Mouse (Mus musculus) heart, adult 2 months (tissue): ENCODE results near the gene Cebpa. TPM values are rescaled to one million over a fixed set of nuclear protein-coding genes. Genes with fewer than 3 reads are reported as not detected.
A peak's percentile ranks its signal among the peaks of the same experiment; 100 is the strongest.

ENCODE experiments used
- DNase-seq, 2 experiments: peaks; one replicate each; pipeline ENCODE4 v3.0.0; 2021
- H3K27ac ChIP-seq: fragments of 200-600 bp; 2 replicates; pipeline ENCODE4 v1.8.1; 2022
- H3K27me3 ChIP-seq: fragments of 200-500 bp; 2 replicates; pipeline ENCODE4 v1.6.1; 2012; ENCODE audit warnings: mild to moderate bottlenecking, low read length, inconsistent platforms, mixed read lengths; ENCODE audit not compliant: control insufficient read depth, insufficient read depth
- H3K36me3 ChIP-seq: fragments of 200-500 bp; 2 replicates; pipeline ENCODE4 v1.6.1; 2012; ENCODE audit warnings: low read length, inconsistent platforms; ENCODE audit not compliant: control insufficient read depth, insufficient read depth
- H3K4me1 ChIP-seq: fragments of 200-500 bp; 2 replicates; pipeline ENCODE4 v1.6.1; 2011; ENCODE audit warnings: low read length; ENCODE audit not compliant: control insufficient read depth, insufficient read depth
- H3K4me3 ChIP-seq: fragments of 200-600 bp; 2 replicates; pipeline ENCODE4 v1.8.1; 2022
- H3K79me2 ChIP-seq: fragments of 200-500 bp; replicated peaks from 2 replicates; pipeline ENCODE4 v1.6.1; 2012; ENCODE audit warnings: mild to moderate bottlenecking, inconsistent platforms, low read length, moderate library complexity, mixed read lengths; ENCODE audit not compliant: control insufficient read depth, insufficient read depth
- H3K9ac ChIP-seq: fragments of 200-500 bp; 2 replicates; pipeline ENCODE4 v1.6.1; 2012; ENCODE audit warnings: low read depth, mild to moderate bottlenecking, control low read depth, inconsistent platforms, low read length, mixed read lengths
- CTCF ChIP-seq: fragments of 200-600 bp; IDR thresholded peaks from 2 replicates; pipeline ENCODE4 v1.8.1; 2022; ENCODE audit warnings: antibody characterized with exemption, mild to moderate bottlenecking, moderate library complexity
- EP300 ChIP-seq: fragments of 200-500 bp; IDR thresholded peaks from 2 replicates; pipeline ENCODE4 v1.6.1; 2011; ENCODE audit warnings: low read depth, low read length, control low read depth; ENCODE audit not compliant: insufficient read depth
- POLR2A ChIP-seq: fragments of 200-500 bp; IDR thresholded peaks from 2 replicates; pipeline ENCODE4 v1.6.1; 2011; ENCODE audit warnings: mild to moderate bottlenecking, low read depth, low read length, control low read depth; ENCODE audit not compliant: insufficient read depth
- WGBS: fragments of 180-500 bp; shearing (Covaris S2); methylation state at CpG from one replicate; pipeline ENCODE4 v1.1.7; 2018; 5-methylcytosine and 5-hydroxymethylcytosine counted together
- intact Hi-C: fragments of 180-260 bp; cut with DNase I; formaldehyde crosslinking; loops from one replicate; pipeline ENCODE4 v1.15.1; 2025
- polyA plus RNA-seq: library from polyadenylated mRNA; depleted of rRNA; stranded (reverse); fragments of >200 nt; gene quantifications from 2 replicates; pipeline ENCODE4 v1.2.3, GENCODE M21; 2012
- total RNA-seq, 2 experiments: library from RNA; stranded (reverse); gene quantifications; 2 replicates each; pipeline ENCODE4 v1.2.3; 2021

Gene Cebpa
- total and polyA plus RNA-seq, 3 experiments: 7.3 to 16.5 (median 7.8) TPM

- Histone ChIP-seq H3K27me3 (peaks cover 5% of the 10 kb centered on the region), H3K79me2 (no peaks in the 10 kb centered on the region), H3K36me3 (no peaks in the 10 kb centered on the region), H3K4me1 (no peaks in the 10 kb centered on the region), H3K9ac (no peak overlapping the region), H3K27ac (no peak overlapping the region), H3K4me3 (no peak overlapping the region)
- intact Hi-C loops: no loop called here
- WGBS: 58% methylated on average over 8 of the region's 8 CpGs
- no peak for DNase-seq
- TF ChIP-seq POLR2A (no peak), EP300 (no peak), CTCF (no peak)
Observed at GRCm38 (mm10) chr7:35121150-35121549, 2.1 kb downstream of the Cebpa start.

DNA sequence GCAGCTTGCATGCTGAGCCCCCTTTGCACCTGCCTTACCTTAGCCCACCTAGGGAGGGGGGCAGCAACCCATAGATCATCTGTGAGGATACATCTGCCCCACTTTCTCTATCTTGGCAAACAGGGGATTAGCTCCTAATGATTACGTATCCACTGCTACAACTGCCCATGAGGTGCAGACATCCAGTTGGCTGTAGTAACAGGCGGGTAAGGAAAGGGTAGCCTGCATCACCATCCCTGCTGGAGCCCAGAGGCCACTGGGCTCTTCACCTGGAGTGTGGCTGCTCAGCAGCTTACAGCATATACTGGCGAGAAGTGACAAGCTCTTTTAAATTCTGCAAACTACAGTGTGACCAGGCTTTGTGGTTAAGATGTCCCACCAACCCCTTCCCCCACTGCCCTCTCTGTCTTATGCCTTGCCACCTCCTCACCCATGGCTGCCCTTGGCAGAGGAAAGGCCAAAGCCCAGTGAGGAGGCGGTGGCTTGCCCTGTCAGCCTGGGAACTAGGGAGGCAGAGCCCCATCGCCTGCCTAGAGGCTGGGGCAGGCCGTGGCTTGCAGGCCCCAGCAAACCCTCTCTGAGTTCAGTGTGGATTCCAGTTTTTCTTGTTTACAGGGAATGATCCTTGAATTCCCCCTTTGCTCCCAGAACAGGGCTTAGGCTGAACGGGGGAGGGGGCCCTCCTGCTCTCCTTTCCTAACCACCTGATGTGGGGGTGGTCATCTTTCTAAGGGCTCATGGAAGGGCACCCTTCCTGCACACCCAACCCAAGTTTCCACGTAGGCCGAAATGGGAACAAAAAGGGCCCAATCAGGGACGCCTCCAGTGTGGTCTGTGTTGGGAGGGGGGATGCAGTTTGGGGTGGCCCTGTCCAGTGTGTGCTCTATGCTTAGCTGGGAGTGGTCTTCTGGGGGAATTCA, 3.6 kb downstream of the Cebpa start:
- H3K27me3 ChIP-seq: peaks cover 5% of the 10 kb centered on the region

DNA sequence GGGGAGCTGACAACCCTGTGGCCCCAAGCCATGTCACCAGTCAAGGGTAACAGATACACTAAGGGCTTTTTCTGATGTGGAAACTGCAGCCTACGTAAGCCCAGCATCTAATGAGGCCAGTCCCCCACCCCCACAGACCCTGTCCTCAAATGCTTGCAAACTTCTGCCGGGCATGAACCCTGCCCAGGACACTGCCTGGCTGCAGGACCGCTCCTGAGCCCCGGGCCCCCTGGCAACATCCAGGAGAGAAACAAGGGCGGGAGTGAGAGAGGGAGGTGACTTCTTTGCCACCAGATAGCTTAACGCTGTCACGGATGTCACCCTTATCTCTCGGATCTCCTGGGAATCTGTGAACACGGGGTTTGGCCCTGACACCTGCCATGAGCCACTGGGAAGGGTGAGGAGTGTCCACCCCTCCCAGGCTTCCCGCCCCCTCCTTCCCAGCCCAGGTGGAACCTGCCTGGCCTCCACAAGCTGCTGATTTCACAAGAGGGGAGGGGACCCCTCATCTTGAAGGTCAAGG, 4.4 kb downstream of the Cebpa start:
- WGBS: 47% methylated on average over 10 of the region's 10 CpGs
- no peaks in the 10 kb centered on the region for H3K4me1 ChIP-seq
- TF ChIP-seq CTCF: no peak
- no peak overlapping the region for H3K4me3 ChIP-seq
- H3K27ac ChIP-seq: no peak overlapping the region
- H3K79me2 ChIP-seq: no peaks in the 10 kb centered on the region
- DNase-seq: no peak
- intact Hi-C loops: no loop called here
- no peak overlapping the region for H3K9ac ChIP-seq
- H3K27me3 ChIP-seq: peaks cover 5% of the 10 kb centered on the region
- H3K36me3 ChIP-seq: no peaks in the 10 kb centered on the region

More for the DNA sequence above, 3.6 kb downstream of the Cebpa start:
- Histone ChIP-seq H3K36me3 (no peaks in the 10 kb centered on the region), H3K4me1 (no peaks in the 10 kb centered on the region), H3K79me2 (no peaks in the 10 kb centered on the region), H3K9ac (no peak overlapping the region), H3K27ac (no peak overlapping the region), H3K4me3 (no peak overlapping the region)
- WGBS: 83% methylated on average over 10 of the region's 10 CpGs
- intact Hi-C loops: no loop called here
- no peak for TF ChIP-seq EP300
- no peak for TF ChIP-seq POLR2A
- no peak for TF ChIP-seq CTCF
- no peak for DNase-seq

DNA sequence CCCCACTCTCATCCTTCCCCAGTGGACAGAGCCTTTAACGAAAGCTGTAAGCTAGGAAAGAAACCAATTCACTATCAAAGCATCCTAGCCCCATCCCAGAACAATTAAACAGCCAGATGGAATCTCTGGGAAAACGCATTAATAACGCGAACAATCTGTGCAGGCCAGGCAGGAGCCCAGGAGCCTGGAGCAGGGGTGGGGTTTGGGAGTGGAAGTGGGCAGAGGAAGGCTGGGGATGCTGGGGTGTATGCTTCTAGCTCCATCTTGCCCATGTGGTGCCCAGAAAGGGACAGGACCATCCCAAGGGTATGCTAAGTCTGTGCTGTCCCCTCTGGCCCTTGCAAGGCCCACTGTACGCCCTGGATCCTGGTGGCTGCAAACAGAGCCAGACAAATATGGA, 5.1 kb downstream of the Cebpa start:
- H3K9ac ChIP-seq: no peak overlapping the region
- no peak for TF ChIP-seq CTCF
- TF ChIP-seq EP300: no peak
- TF ChIP-seq POLR2A: no peak
- no peak overlapping the region for H3K4me3 ChIP-seq
- H3K79me2 ChIP-seq: no peaks in the 10 kb centered on the region
- WGBS: 73% methylated on average over 5 of the region's 5 CpGs
- no peak for DNase-seq
- H3K4me1 ChIP-seq: no peaks in the 10 kb centered on the region
- H3K36me3 ChIP-seq: no peaks in the 10 kb centered on the region
- H3K27me3 ChIP-seq: peaks cover 5% of the 10 kb centered on the region
- intact Hi-C loops: no loop called here
- H3K27ac ChIP-seq: no peak overlapping the region

DNA sequence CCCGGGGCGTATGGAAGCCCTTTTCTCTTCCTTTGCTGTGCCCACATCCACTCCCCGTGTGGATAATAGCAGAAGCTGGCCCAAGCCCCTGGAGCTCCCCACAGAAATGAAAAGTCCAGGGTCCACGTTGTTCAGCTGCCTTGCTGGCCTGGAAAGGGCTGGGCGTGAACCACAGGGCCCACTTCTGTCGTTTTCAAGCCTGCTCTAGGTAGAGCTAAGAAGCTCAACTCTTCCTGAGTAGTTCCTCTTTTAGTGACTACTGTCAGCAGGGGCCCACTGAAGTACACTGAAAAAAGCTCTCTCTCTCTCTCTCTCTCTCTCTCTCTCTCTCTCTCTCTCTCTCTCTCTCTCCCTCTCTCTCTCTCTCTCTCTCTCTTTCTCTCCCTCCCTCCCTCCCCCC, 5.7 kb downstream of the Cebpa start:
- intact Hi-C loops: no loop called here
- 67% methylated on average over 6 of the region's 6 CpGs for WGBS
- H3K27ac ChIP-seq: no peak overlapping the region

DNA sequence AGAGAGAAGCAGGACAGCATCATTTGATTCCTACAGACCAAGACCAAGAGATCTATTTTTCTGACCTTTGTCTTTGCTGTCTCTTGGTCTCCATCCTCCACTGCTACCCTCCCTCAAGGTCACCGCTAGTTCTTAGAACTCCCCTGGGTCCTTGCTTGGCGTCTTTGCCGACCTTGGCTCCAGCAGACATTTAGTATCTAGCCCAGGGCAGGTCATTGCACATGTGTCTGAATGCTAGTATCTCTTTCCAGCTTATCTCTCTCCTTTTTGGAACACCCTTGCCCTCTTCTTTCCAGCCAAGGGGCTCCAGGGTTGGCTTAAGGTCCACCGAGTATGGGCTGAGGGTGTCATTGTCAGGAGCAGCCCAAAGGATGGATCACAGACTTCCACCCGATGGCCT, 6.9 kb downstream of the Cebpa start:
- H3K27ac ChIP-seq: no peak overlapping the region
- TF ChIP-seq POLR2A (no peak), EP300 (no peak), CTCF (no peak)
- peak in 1 of 2 experiments; percentile 13 for DNase-seq
- no peaks in the 10 kb centered on the region for H3K79me2 ChIP-seq
- H3K4me1 ChIP-seq: no peaks in the 10 kb centered on the region
- no peak overlapping the region for H3K9ac ChIP-seq
- H3K4me3 ChIP-seq: no peak overlapping the region
- intact Hi-C loops: no loop called here
- H3K36me3 ChIP-seq: no peaks in the 10 kb centered on the region
- no peaks in the 10 kb centered on the region for H3K27me3 ChIP-seq
- WGBS: 56% methylated on average over 5 of the region's 5 CpGs

More for the DNA sequence above, 5.7 kb downstream of the Cebpa start:
- Histone ChIP-seq H3K4me1 (no peaks in the 10 kb centered on the region), H3K36me3 (no peaks in the 10 kb centered on the region), H3K79me2 (no peaks in the 10 kb centered on the region), H3K9ac (no peak overlapping the region), H3K4me3 (no peak overlapping the region), H3K27me3 (peaks cover 5% of the 10 kb centered on the region)
- no peak for TF ChIP-seq POLR2A
- TF ChIP-seq CTCF: no peak
- TF ChIP-seq EP300: no peak
- DNase-seq: peak in 1 of 2 experiments; percentile 13
